Mouse (Mus musculus): Measurements from ENCODE around the gene Ms4a4a. TPM values are rescaled to one million over a fixed set of nuclear protein-coding genes. Genes with fewer than 3 reads are reported as not detected.
"Not testable (repeated sequence)": the region's sequence is repeated elsewhere in the genome, so short reads cannot be mapped to it uniquely, and the experiment has no call there.

Gene Ms4a4a
- total RNA-seq (2021): 1 to 10 TPM; 4.8 to 5.2 TPM
- 0.58 and 0.75 TPM in 2 replicates for polyA plus RNA-seq (2012; rRNA removed)
- long read RNA-seq: 0 reads

- DNase-seq: no peak
These were observed at the start of gene Ms4a4a for GRCm38 (mm10) chr19:11375273-11375672. Ms4a4a (plus strand) TSS chr19:11375523.

DNA sequence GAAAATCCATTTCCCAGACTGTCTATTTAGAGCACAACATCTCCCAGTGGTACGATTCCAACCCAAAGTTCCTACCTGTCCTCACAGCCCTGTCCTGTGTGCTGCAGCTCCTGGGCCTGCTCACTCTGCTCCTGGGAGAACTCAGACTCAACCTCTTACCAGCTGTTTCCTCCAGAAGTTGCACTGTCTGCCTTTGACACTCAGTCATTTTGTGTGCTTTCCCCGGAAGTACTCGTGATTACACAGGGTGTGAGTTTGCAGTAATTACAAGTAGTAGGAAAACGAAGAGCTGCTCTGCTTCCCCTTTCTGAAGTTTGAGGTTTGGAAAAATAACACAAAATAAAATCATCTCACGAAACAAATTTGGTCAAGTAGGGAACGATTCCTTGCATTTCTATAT is 39.4 kb upstream of the Ms4a4a start, which contains the start of gene Ms4a7:
Gene Ms4a7, minus strand, starts transcription at position 215 of the 400 bp plus-strand sequence.
- DNase-seq: no peak

DNA sequence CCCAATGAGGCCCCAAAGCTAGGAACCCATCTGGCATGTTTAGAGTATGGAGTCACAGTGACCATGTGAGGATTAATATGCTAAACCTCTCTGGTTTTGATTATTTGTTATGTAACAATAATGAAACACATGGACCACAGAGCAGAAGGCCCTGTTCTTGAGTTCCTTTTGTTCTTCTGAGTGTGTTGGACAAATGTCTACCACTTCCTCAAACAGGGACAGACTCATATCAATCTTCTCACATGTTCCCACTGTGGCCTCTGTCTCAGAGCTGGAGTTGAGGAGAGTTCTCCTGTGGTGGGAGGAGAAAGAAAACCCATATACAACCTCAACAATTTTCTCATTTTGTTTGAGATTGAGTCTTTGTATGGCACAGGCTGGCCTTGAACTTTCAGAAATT is 32.2 kb upstream of the Ms4a4a start:
- DNase-seq: no peak

GRCm38 (mm10) chr19:11343992-11344391 is 31.3 kb upstream of the Ms4a4a start:
- no peak for DNase-seq

GRCm38 (mm10) chr19:11349698-11350481 is 25.4 kb upstream of the Ms4a4a start:
- peak; percentile 2 for DNase-seq

DNA sequence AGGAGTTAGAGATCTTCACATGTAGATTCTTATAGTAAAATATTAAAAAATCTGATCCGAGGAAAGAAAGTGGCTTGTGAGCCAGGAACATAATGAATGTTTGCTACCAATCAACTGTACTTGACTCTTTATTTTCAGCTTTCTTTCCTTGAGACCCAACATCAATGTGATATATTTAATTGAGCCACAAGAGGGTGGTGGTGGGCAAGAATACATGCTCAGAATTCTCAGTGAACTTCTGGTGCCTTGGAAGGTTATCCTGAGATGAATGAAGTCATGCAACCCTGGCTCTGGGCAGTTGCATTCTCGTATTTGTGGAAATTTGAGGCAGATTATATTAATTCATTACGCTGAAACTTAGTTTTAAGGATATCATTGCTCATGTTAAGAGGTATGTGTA is 23.4 kb upstream of the Ms4a4a start:
- DNase-seq: no peak

GRCm38 (mm10) chr19:11355730-11356129 is 19.6 kb upstream of the Ms4a4a start:
- DNase-seq: no peak

DNA sequence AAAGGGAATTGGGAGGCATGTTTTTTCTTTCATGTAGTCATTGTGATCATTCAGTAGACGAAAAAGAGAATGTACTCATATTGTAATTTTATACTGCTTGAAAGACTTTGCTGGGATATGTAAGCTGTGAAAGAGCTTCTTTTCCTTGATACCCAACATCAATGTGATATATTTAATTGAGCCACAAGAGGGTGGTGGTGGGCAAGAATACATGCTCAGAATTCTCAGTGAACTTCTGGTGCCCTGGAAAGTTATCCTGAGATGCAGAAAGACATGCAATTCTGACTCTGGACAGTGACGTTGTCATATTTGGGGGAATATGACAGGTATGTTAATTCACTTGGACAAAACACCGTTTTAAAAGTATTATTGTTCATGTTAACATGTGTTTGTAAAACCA is 15.2 kb upstream of the Ms4a4a start:
- no peak for DNase-seq

GRCm38 (mm10) chr19:11362002-11362401 is 13.3 kb upstream of the Ms4a4a start:
- no peak for DNase-seq

- no peak for DNase-seq
These were observed 7.0 kb upstream of the Ms4a4a start for GRCm38 (mm10) chr19:11368310-11368709.

DNA sequence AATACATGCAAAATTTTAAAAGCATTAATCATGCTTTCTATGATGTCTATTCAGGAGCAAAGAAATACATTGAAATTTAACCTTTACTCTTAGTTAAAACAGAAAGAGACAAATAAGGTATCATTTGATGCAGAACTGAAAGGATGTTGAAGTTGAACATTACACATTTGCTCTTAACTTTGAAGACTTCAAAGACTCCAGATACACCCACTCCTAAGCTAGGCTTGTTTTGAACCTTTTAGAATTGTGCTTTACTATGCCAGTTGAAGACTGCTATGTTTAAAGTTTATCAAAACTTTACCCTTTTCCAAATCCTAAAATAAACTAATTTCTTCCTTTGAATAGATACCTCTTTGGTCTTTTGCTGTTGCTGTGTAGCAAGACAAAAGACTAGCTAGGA is 4.1 kb upstream of the Ms4a4a start:
- no peak for DNase-seq

- DNase-seq: no peak
These were observed 1.1 kb downstream of the Ms4a4a start for GRCm38 (mm10) chr19:11376399-11376798.

- DNase-seq: no peak
These were observed 11.8 kb downstream of the Ms4a4a start for GRCm38 (mm10) chr19:11387109-11387508.

DNA sequence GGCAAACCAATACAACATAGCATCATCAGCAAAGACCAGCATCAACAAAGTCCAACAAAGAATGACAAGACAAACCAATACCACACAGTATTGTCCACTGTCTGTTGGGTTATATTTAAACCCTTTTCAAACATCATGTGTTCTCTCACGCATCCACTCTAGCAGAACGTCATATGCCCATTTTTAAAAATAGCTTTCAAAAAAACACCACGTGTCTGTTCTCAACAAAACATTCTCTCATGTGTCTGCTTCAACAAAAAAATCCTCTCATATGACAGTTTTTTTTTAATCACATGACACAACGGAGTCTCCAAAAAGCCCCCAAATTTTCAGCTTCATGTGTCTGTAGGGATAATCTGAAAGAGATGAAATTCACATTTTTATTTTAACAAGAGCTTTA is 12.4 kb downstream of the Ms4a4a start:
- DNase-seq: no peak

DNA sequence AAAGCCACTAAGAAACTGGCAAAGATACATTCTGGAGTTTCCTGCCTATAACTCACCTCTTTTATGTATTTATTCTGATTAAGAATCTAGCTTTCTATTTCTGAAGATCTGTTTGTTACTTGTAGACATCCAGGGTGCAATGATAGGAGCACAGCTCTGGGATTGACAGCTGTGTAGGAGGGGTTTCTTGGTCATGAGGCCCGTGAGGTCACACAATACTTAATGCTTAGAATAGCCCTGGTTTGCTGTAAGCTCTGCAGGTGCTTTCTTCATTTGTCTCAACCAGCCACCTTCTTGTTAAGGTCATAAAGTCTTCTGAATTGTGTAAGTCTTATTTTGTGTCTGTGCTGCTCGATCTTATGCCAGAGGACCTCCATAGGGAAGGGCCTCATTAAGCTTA is 13.6 kb downstream of the Ms4a4a start:
- DNase-seq: no peak

DNA sequence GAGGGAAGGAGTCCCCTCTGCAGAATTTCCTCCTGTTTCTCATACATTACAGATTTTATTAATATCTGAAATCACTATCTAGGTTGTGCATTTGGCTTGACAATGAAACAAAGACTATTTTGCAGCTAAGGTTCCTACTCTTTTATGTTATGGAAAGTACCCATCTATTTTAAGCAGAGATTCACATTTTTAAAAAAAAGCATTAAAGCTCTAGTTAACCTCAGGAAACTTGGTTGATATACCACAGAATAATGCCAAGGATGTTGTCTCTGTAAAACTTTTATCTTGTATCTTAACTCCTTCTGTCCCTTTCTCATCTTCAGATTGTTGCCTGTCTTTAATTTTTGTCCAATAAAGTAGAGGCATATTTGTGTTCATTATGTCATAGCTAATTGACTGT is 20.4 kb downstream of the Ms4a4a start:
- DNase-seq: no peak

- DNase-seq: no peak
These were observed 29.2 kb downstream of the Ms4a4a start, which contains the start of gene Ms4a4c for GRCm38 (mm10) chr19:11404527-11404926. Ms4a4c (plus strand) TSS chr19:11404770.

GRCm38 (mm10) chr19:11407428-11407827 is 32.1 kb downstream of the Ms4a4a start:
- no peak for DNase-seq

DNA sequence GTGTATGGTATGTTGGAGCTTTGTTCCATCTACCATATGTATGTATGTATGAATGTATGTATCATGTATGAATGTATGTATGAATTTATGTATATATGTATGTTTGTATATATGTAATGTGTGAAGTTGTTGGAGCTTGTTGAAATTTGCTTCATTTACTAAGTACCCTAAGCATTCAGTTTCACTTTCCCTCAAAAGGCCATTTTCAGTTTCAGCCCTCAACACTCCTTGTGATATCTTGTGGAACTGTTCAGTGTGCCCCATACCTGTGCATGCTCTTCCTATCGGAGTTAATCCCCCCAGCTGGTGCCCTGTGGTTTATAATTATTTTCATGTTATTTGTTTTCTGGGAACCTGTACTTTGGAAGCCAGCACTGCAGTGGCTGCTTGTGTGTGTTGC is 33.3 kb downstream of the Ms4a4a start:
- DNase-seq: no peak

DNA sequence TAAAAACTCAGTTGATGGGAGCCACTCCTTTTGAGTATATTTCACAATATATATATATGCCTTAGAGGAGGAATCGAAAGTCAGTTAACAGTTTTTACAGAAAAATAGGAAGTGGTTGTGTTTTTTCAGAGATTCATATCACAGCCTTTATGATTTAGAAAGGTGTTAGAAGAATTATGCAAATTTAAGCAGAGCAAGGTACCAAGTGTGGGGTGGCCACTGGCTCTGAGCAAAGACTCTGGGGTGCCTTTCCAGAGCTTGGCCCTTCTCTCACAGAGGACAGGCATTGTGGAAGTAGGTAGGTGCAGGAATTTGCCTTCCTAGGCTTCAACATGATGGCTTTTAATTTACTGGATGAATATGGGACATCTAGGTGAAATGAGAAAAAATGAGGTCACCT is 36.3 kb downstream of the Ms4a4a start:
- no peak for DNase-seq

DNA sequence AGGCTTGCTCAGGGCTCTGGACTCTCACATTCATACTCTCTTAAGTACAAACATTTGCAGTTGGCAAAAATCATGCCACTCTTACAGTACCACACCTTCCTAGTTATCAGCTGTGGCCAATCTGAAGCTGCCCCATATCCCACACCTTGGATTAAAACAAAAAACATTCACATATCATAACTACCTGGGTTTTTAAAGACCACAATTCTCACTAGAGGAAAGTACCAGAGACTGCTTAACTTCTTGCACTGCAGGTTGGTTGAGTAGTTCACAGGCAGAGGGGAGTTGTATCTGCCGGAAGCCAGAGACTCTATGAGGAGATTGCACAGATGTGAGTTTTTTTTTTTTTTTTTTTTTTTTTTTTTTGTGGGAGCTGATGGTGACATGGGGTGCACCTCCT is 38.8 kb downstream of the Ms4a4a start:
- DNase-seq: no peak

GRCm38 (mm10) chr19:11415581-11415980 is 40.3 kb downstream of the Ms4a4a start:
- no peak for DNase-seq

- DNase-seq: not testable (repeated sequence)
These were observed 43.5 kb downstream of the Ms4a4a start for GRCm38 (mm10) chr19:11418865-11419264.

DNA sequence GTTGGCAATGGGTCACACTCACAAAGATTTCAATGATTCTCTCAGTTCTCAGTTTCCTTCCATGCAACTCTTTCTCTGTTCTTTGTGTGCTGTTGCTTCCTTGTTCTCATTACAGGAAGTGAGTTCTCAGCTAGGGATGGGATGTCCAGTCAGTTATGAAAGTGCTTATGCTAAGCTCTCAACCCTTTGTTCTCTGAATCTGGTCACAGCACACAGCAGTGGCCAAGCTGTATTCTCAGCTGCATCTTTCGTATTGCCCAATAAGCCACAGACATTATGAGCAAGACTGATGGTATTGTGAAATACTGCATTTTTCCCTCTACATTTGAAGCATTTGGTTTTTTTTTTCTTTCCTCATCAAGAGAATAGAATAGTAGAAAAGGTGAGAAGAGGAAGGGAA is 55.9 kb downstream of the Ms4a4a start:
- not testable (repeated sequence) for DNase-seq

All from adrenal gland, adult 2 months (tissue).